Mouse (Mus musculus) liver, embryonic 14.5 days (tissue): Measurements from ENCODE around the gene Vapa. TPM values are rescaled to one million over a fixed set of nuclear protein-coding genes. Genes with fewer than 3 reads are reported as not detected.
A peak's percentile ranks its signal among the peaks of the same experiment; 100 is the strongest.

ENCODE experiments used
- ATAC-seq: fragments of 200-750 bp; cut with Nextera tagmentation; 2 replicates; pipeline ENCODE4 v1.8.0; 2017; ENCODE audit warnings: moderate number of reproducible peaks, mild to moderate bottlenecking, moderate library complexity; ENCODE audit not compliant: insufficient read depth
- DNase-seq, 3 experiments: peaks; one replicate each; pipeline ENCODE4 v3.0.0-alpha.2; 2012 to 2013; ENCODE audit warnings: low read depth in 3 of 3, low spot score in 3 of 3
- H3K27ac ChIP-seq: fragments of 300-500 bp; sonication (generic); 2 replicates; pipeline ENCODE4 v1.5.1; 2014; ENCODE audit warnings: moderate library complexity, mild to moderate bottlenecking, control low read depth, inconsistent platforms
- H3K27me3 ChIP-seq: fragments of 300-500 bp; sonication (generic); 2 replicates; pipeline ENCODE4 v1.6.1; 2014; ENCODE audit warnings: mild to moderate bottlenecking, low read length, moderate library complexity; ENCODE audit not compliant: control insufficient read depth, insufficient read depth
- H3K36me3 ChIP-seq: fragments of 300-500 bp; sonication (generic); replicated peaks from 2 replicates; pipeline ENCODE4 v1.6.1; 2014; ENCODE audit warnings: low read depth; ENCODE audit not compliant: control insufficient read depth, insufficient read depth
- H3K4me1 ChIP-seq, 2 experiments: fragments of 200-500 bp in 1 of 2; fragments of 300-500 bp in 1 of 2; sonication (generic) in 1 of 2; replicated peaks; 2 replicates each; pipeline ENCODE4 v1.6.1; 2012 to 2014; ENCODE audit warnings: antibody characterized with exemption in 1 of 2, inconsistent platforms in 1 of 2, low read length in 1 of 2; ENCODE audit not compliant: control insufficient read depth in 2 of 2, insufficient read depth in 2 of 2
- H3K4me2 ChIP-seq: fragments of 300-500 bp; sonication (generic); 2 replicates; pipeline ENCODE4 v1.6.1; 2014; ENCODE audit warnings: low read depth, mild to moderate bottlenecking, control low read depth, moderate library complexity
- H3K4me3 ChIP-seq, 2 experiments: fragments of 200-500 bp in 1 of 2; fragments of 300-500 bp in 1 of 2; sonication (generic) in 1 of 2; 2 replicates each; pipeline ENCODE4 v1.5.1; 2012 to 2014; ENCODE audit warnings: low read depth in 2 of 2, low read length in 2 of 2, mild to moderate bottlenecking in 2 of 2, control low read depth in 1 of 2, inconsistent platforms in 1 of 2, moderate library complexity in 1 of 2; ENCODE audit not compliant: insufficient read depth in 1 of 2
- H3K9ac ChIP-seq: fragments of 300-500 bp; sonication (generic); replicated peaks from 2 replicates; pipeline ENCODE4 v1.6.1; 2014; ENCODE audit warnings: mild to moderate bottlenecking, control low read depth, moderate library complexity
- H3K9me3 ChIP-seq: fragments of 300-500 bp; sonication (generic); 2 replicates; pipeline ENCODE4 v1.6.1; 2016; ENCODE audit warnings: low read length, mixed read lengths; ENCODE audit not compliant: control insufficient read depth
- CTCF ChIP-seq: IDR thresholded peaks from 2 replicates; pipeline ENCODE4 v1.5.1; 2016; ENCODE audit warnings: antibody characterized with exemption, low read depth, control low read depth
- EP300 ChIP-seq: IDR thresholded peaks from 2 replicates; pipeline ENCODE4 v1.6.1; 2016; ENCODE audit warnings: antibody characterized with exemption, low read depth
- WGBS: fragments of 180-500 bp; shearing (Covaris S2); extraction: QIAGEN DNeasy Blood & Tissue Kit; methylation state at CpG from one replicate; pipeline ENCODE4 v1.1.7; 2014; ENCODE audit not compliant: insufficient replicate concordance; 5-methylcytosine and 5-hydroxymethylcytosine counted together
- polyA plus RNA-seq, 2 experiments: library from polyadenylated mRNA; depleted of rRNA in 1 of 2; stranded (reverse) in 1 of 2; unstranded in 1 of 2; fragments of >200 nt; fragmentation: Nextera tagmentation in 1 of 2; extraction: Ambion mirVana in 1 of 2; gene quantifications; 2 replicates each; pipeline versions ENCODE4 v1.2.1 to v1.2.3; 2012 to 2014

Gene Vapa
- polyA plus RNA-seq, 2 experiments, result 17.1 to 62.9 TPM

DNA sequence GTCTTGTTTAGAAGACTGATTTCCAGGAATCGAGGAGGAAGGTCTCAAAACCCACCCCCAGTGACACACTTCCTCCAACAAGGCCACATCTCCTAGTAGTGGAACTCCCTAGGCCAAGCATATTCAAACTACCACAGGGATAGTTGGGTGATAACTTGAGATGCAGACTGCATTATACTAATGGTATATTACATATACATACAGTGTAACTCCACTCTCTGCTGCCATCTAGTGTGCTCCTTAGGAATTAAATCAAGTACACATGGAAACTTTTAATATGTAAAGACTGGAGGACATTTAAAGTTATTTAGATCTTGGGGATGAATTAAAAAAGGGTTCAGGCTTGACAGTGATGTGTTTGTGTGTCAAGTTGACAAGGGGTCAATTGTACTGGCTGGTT lies 38.0 kb downstream of the Vapa start:
- peak; percentile 65; the same call in 1 of the 2 replicates for TF ChIP-seq CTCF
- TF ChIP-seq EP300, result no peak
- peak; percentile 28 to 31 (median 31) for DNase-seq
- peaks cover 13% of the 10 kb centered on the region for H3K36me3 ChIP-seq
- H3K4me1 ChIP-seq, result no peaks in the 10 kb centered on the region
- H3K9ac ChIP-seq, result no peak overlapping the region
- 28% methylated on average over 1 of the region's 1 CpGs for WGBS
- no peaks in the 10 kb centered on the region for H3K9me3 ChIP-seq
- no peak overlapping the region for H3K27ac ChIP-seq
- H3K4me3 ChIP-seq, result no peak overlapping the region
- H3K27me3 ChIP-seq, result no peaks in the 10 kb centered on the region
- no peak overlapping the region for H3K4me2 ChIP-seq
- ATAC-seq, result peak; percentile 42; the same call in 1 of the 2 replicates

DNA sequence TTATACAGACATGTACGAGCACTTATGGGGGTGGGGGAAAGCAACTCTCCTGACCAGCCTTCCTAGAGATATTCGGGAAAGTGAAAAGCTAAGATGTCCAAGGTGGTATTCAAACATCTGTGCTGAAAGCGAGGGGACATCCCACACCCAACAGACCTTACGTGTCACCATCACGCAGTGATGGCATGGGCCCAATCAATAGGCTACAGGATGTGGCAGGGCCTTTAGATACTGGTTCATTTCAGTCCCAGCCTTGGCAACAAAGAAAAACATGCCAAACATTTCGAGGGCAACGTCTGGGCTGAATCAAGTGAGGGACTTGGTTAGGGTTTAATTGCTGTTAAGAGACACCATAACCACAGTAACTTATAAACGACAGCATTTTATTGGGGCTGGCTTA lies 38.5 kb downstream of the Vapa start:
- ATAC-seq (no peak), DNase-seq (no peak)
- Histone ChIP-seq H3K36me3 (peaks cover 9% of the 10 kb centered on the region), H3K27ac (no peak overlapping the region), H3K9ac (no peak overlapping the region), H3K4me3 (no peak overlapping the region), H3K27me3 (no peaks in the 10 kb centered on the region), H3K9me3 (no peaks in the 10 kb centered on the region), H3K4me2 (no peak overlapping the region), H3K4me1 (no peaks in the 10 kb centered on the region)
- WGBS, result 70% methylated on average over 8 of the region's 8 CpGs
- TF ChIP-seq CTCF (no peak), EP300 (no peak)

DNA sequence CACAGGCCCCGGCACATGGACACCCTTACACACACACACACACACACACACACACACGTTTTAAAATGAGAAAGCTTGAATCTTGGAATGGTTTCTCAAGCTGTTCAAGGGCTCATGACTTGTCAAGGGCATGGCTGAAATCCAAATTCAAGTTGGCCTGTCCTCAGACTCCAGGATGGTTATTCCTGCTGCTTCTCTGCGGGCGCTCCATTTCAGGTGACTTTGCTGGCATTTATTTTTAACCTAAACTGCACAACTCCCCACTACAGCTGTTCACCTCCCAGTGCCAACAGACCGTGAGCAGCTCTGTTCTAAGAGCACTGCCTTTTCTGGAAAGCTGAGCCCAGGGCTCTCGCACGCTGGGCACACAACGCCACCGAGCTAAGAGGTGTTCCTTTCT lies 41.5 kb downstream of the Vapa start:
- Histone ChIP-seq H3K4me1 (no peaks in the 10 kb centered on the region), H3K36me3 (no peaks in the 10 kb centered on the region), H3K9ac (no peak overlapping the region), H3K27me3 (no peaks in the 10 kb centered on the region), H3K9me3 (no peaks in the 10 kb centered on the region), H3K4me3 (no peak overlapping the region), H3K27ac (no peak overlapping the region), H3K4me2 (no peak overlapping the region)
- WGBS, result 54% methylated on average over 9 of the region's 9 CpGs
- ATAC-seq (peak; percentile 13; the same call in 1 of the 2 replicates), DNase-seq (no peak)
- TF ChIP-seq CTCF (no peak), EP300 (no peak)

DNA sequence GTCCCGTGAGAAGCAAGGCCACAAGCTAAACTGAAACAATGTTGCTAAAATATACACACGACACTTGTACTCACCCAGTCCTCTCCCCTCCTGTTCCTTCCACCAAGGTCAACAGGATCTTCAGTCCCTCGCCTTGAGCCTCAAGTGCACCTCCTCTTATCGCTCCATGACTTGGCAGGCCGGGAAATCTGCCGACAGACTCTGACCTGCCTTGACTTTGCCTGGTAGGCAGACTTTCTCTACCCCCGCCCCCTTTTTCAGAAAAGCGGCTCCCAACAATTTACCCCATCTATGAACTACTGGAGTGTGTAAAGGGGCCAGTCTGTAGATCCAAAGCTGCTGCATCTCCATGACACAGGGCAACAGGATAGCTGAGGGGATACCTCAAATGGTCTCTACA lies 41.9 kb downstream of the Vapa start:
- WGBS, result 65% methylated on average over 8 of the region's 8 CpGs

DNA sequence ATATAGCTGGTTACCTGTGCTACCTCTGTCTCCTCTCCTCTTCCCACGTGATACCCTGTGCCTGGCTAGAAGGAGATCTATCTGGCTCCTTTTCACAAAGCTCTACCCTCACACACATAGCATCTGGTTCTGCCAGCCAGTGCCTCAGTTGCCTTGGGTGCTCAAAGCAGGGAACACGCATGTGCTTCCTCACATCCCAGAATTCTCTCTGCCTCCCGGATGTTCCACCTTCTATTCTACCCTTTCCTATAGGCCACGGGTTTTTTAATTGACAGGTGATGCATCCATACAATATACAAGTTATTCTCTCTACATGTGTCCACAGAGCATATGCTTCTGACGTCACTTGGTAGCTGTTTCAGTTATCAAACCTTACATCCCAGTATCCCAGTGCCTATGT lies 49.2 kb downstream of the Vapa start:
- Histone ChIP-seq H3K9ac (no peak overlapping the region), H3K9me3 (no peaks in the 10 kb centered on the region), H3K27ac (no peak overlapping the region), H3K4me2 (no peak overlapping the region), H3K4me3 (no peak overlapping the region), H3K4me1 (no peaks in the 10 kb centered on the region), H3K27me3 (no peaks in the 10 kb centered on the region), H3K36me3 (no peaks in the 10 kb centered on the region)
- 41% methylated on average over 5 of the region's 5 CpGs for WGBS
- ATAC-seq (no peak), DNase-seq (no peak)
- no peak for TF ChIP-seq CTCF
- no peak for TF ChIP-seq EP300

More for the DNA sequence above, 41.9 kb downstream of the Vapa start:
- H3K27ac ChIP-seq, result no peak overlapping the region
- H3K9ac ChIP-seq, result no peak overlapping the region
- H3K4me3 ChIP-seq, result no peak overlapping the region
- no peaks in the 10 kb centered on the region for H3K36me3 ChIP-seq
- no peak for ATAC-seq
- DNase-seq, result no peak
- H3K9me3 ChIP-seq, result no peaks in the 10 kb centered on the region
- H3K4me1 ChIP-seq, result no peaks in the 10 kb centered on the region
- H3K27me3 ChIP-seq, result no peaks in the 10 kb centered on the region
- no peak for TF ChIP-seq EP300
- no peak for TF ChIP-seq CTCF
- no peak overlapping the region for H3K4me2 ChIP-seq
